Mouse (Mus musculus): ENCODE measurements around the gene Fam98a.

GRCm38 (mm10) chr17:75498241-75498651 lies 53.5 kb downstream of the Fam98a start:
- TF ChIP-seq POLR2A (IDR thresholded peaks at IDR 0.05; ENCODE audit: borderline replicate concordance, control insufficient read depth, low read depth, low read length) (no peak), CTCF (IDR thresholded peaks at IDR 0.05; ENCODE audit: control insufficient read depth, insufficient read depth, low read length) (no peak)
